Mouse (Mus musculus): ENCODE results near the gene Kidins220. TPM values are rescaled to one million over a fixed set of nuclear protein-coding genes. Genes with fewer than 3 reads are reported as not detected.

Kidins220 gene
- polyA plus RNA-seq, 1 experiment from 2014 or later, result 46.7 TPM

GRCm38 (mm10) chr12:24942619-24943287, 32.0 kb upstream of the Kidins220 start:
- WGBS, result 64% methylated on average over 9 of the region's 9 CpGs
- no peaks in the 10 kb centered on the region for H3K27me3 ChIP-seq (replicated peaks)
- H3K4me1 ChIP-seq (replicated peaks), result peaks cover 23% of the 10 kb centered on the region
- H3K9me3 ChIP-seq (replicated peaks), result no peaks in the 10 kb centered on the region
- H3K4me3 ChIP-seq, result no peak overlapping the region
- peak; percentile 62; the same call in 1 of the 2 replicates for ATAC-seq (ENCODE audit: insufficient number of reproducible peaks, low FRiP score)
- no peak overlapping the region for H3K4me2 ChIP-seq
- no peak overlapping the region for H3K9ac ChIP-seq
- H3K36me3 ChIP-seq, result peaks cover 35% of the 10 kb centered on the region
- no peak overlapping the region for H3K27ac ChIP-seq (ENCODE audit: poor library complexity, severe bottlenecking)

- H3K9ac ChIP-seq, result no peak overlapping the region
These were observed 31.3 kb upstream of the Kidins220 start for GRCm38 (mm10) chr12:24943427-24943826.

DNA sequence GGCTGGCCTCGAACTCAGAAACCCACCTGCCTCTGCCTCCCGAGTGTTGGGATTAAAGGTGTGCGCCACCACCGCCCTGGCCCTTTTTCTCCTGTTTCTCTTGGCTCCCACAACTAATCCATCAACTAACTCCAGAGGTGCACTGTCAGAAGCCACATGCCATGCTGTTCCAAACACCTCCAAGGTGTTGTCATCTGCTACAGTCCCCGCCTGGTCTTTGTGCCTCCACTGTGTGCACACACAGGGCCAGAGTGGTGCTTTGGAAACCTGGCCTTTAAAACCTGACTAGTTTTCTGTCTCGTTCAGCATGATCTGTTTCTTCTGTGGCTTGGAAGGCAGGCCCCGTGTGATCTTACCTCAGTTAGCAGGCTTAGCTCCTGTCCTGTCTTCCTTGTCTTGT, 30.1 kb upstream of the Kidins220 start:
- Histone ChIP-seq H3K9ac (no peak overlapping the region), H3K4me3 (no peak overlapping the region), H3K4me2 (no peak overlapping the region), H3K27me3 (replicated peaks) (no peaks in the 10 kb centered on the region), H3K27ac (ENCODE audit: poor library complexity, severe bottlenecking) (peak overlapping the region; percentile 31; the same call in 1 of the 2 replicates), H3K4me1 (replicated peaks) (peaks cover 18% of the 10 kb centered on the region), H3K9me3 (replicated peaks) (no peaks in the 10 kb centered on the region), H3K36me3 (peaks cover 34% of the 10 kb centered on the region)
- 71% methylated on average over 7 of the region's 7 CpGs for WGBS
- no peak for ATAC-seq (ENCODE audit: insufficient number of reproducible peaks, low FRiP score)

More at GRCm38 (mm10) chr12:24943427-24943826, 31.3 kb upstream of the Kidins220 start:
- Histone ChIP-seq H3K4me1 (replicated peaks) (peaks cover 23% of the 10 kb centered on the region), H3K4me2 (no peak overlapping the region), H3K36me3 (peaks cover 35% of the 10 kb centered on the region), H3K27me3 (replicated peaks) (no peaks in the 10 kb centered on the region), H3K9me3 (replicated peaks) (no peaks in the 10 kb centered on the region), H3K4me3 (no peak overlapping the region), H3K27ac (ENCODE audit: poor library complexity, severe bottlenecking) (no peak overlapping the region)
- no peak for ATAC-seq (ENCODE audit: insufficient number of reproducible peaks, low FRiP score)
- WGBS, result 85% methylated on average over 4 of the region's 4 CpGs

DNA sequence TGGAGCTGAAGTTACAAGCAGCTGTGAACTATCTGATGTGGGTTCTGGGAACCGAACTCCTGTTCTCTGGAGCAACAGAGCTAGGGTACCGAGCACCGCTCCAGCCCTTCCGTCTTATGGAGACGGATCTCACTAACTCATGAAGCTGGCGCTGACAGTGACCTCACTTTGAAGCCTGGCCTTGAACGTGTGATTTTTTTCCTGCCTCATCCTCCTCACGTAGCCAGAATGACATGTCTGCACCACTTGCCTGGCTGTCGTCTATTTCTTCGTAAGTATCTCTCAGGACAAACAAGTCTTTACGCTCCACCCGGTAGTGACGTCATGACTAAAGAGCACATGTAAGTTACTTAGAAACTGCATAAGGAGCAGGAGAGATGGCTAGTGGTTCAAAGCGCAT, 27.7 kb upstream of the Kidins220 start:
- ATAC-seq (ENCODE audit: insufficient number of reproducible peaks, low FRiP score), result no peak
- no peak overlapping the region for H3K27ac ChIP-seq (ENCODE audit: poor library complexity, severe bottlenecking)
- H3K4me3 ChIP-seq, result no peak overlapping the region
- H3K36me3 ChIP-seq, result peaks cover 36% of the 10 kb centered on the region
- H3K9ac ChIP-seq, result no peak overlapping the region
- H3K4me1 ChIP-seq (replicated peaks), result peaks cover 12% of the 10 kb centered on the region
- 84% methylated on average over 14 of the region's 14 CpGs for WGBS
- H3K4me2 ChIP-seq, result no peak overlapping the region
- no peaks in the 10 kb centered on the region for H3K27me3 ChIP-seq (replicated peaks)
- H3K9me3 ChIP-seq (replicated peaks), result 0 out of 2 replicates have a peak, but pooled peaks cover 4% of the 10 kb centered on the region

DNA sequence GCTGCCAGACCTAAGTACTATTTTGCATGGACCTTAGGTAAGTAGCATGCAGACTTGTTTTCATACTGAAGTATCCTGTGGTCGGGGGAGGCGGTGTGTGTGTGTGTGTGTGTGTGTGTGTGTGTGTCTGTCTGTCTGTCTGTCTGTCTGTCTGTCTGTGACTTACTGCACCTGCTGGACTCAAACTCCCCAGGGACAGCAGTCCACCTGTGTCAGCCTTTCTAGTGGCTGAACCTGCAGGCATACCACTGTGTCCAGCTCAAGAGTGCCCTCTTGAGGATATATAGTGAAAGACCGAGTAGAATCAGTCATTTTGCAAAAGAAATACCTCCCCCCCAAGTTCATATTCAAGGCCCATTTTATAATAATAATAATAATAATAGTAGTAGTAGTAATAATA, 26.4 kb upstream of the Kidins220 start:
- Histone ChIP-seq H3K9ac (no peak overlapping the region), H3K4me1 (replicated peaks) (peaks cover 4% of the 10 kb centered on the region; the same call in 1 of the 2 replicates), H3K9me3 (replicated peaks) (0 out of 2 replicates have a peak, but pooled peaks cover 4% of the 10 kb centered on the region), H3K4me2 (no peak overlapping the region), H3K27ac (ENCODE audit: poor library complexity, severe bottlenecking) (no peak overlapping the region), H3K4me3 (no peak overlapping the region), H3K27me3 (replicated peaks) (no peaks in the 10 kb centered on the region), H3K36me3 (peaks cover 39% of the 10 kb centered on the region)
- no peak for ATAC-seq (ENCODE audit: insufficient number of reproducible peaks, low FRiP score)
- 58% methylated on average over 3 of the region's 3 CpGs for WGBS

DNA sequence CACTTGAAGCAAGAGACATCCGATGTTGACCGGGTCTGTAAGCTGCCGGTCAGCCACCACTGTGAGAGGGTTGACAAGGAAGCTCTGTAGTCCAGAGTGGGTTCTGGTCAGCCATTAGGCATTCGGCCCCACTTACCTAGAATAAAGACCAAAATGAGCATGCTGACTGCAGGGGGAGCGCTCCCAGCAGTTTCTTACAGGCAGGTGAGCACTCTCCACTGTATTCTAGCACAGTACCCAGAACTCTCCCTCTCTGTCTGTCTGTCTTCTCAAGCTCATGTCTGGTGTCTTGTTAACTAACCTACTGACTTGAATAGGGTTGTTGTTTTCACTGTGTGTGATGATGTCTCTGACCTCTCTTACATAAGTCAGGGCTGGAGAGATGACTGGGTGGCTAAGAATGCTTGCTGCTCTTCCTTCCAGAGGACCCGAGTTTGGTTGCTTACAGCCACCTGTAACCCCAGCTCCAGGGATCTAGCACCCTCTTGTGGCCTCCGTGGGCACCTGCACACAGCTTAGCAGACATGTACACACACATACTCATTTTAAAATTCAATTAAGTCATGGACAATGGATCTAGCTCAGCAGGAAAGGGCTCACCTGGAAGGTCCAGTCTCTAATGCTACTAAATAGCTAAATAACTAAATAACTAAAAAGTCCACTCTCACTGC, 24.2 kb upstream of the Kidins220 start:
- H3K4me1 ChIP-seq (replicated peaks), result no peaks in the 10 kb centered on the region

DNA sequence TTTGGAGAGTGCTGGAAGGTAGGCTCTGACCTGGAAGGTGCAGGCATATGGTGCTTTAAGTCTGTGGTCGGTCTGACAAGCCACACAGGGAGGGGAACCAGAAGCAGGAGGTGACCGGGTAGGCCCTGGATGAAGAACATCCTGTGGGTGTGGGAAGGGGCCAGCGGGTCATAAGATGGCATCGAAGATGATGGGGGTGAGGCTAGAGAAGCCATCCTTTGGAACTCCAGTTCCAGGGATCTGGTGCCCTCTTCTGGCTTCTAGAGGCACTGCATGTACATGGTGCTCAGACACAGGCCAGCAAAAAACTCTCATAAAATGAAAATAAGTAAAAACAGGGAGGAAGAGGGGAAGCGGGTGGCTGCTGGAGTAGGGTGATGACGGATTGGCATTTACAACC, 22.6 kb upstream of the Kidins220 start:
- Histone ChIP-seq H3K4me3 (no peak overlapping the region), H3K27ac (ENCODE audit: poor library complexity, severe bottlenecking) (no peak overlapping the region), H3K4me1 (replicated peaks) (no peaks in the 10 kb centered on the region), H3K9ac (no peak overlapping the region), H3K4me2 (no peak overlapping the region), H3K36me3 (peaks cover 48% of the 10 kb centered on the region), H3K9me3 (replicated peaks) (0 out of 2 replicates have a peak, but pooled peaks cover 4% of the 10 kb centered on the region), H3K27me3 (replicated peaks) (no peaks in the 10 kb centered on the region)
- 54% methylated on average over 6 of the region's 6 CpGs for WGBS
- no peak; the same call in 1 of the 2 replicates for ATAC-seq (ENCODE audit: insufficient number of reproducible peaks, low FRiP score)

More for the DNA sequence above, 24.2 kb upstream of the Kidins220 start:
- peaks cover 51% of the 10 kb centered on the region for H3K36me3 ChIP-seq
- no peaks in the 10 kb centered on the region for H3K27me3 ChIP-seq (replicated peaks)
- no peak overlapping the region for H3K4me2 ChIP-seq
- H3K9me3 ChIP-seq (replicated peaks), result 0 out of 2 replicates have a peak, but pooled peaks cover 4% of the 10 kb centered on the region
- 90% methylated on average over 7 of the region's 7 CpGs for WGBS
- no peak overlapping the region for H3K4me3 ChIP-seq
- no peak overlapping the region for H3K27ac ChIP-seq (ENCODE audit: poor library complexity, severe bottlenecking)
- H3K9ac ChIP-seq, result no peak overlapping the region
- ATAC-seq (ENCODE audit: insufficient number of reproducible peaks, low FRiP score), result no peak

- WGBS, result 39% methylated on average over 9 of the region's 9 CpGs
- H3K4me1 ChIP-seq (replicated peaks), result peaks cover 11% of the 10 kb centered on the region; the same call in 1 of the 2 replicates
- no peak for ATAC-seq (ENCODE audit: insufficient number of reproducible peaks, low FRiP score)
- H3K4me2 ChIP-seq, result no peak overlapping the region
- H3K27me3 ChIP-seq (replicated peaks), result no peaks in the 10 kb centered on the region
- H3K27ac ChIP-seq (ENCODE audit: poor library complexity, severe bottlenecking), result no peak overlapping the region
- no peak overlapping the region for H3K9ac ChIP-seq
- H3K36me3 ChIP-seq, result peaks cover 48% of the 10 kb centered on the region
- H3K9me3 ChIP-seq (replicated peaks), result 0 out of 2 replicates have a peak, but pooled peaks cover 4% of the 10 kb centered on the region
- H3K4me3 ChIP-seq, result no peak overlapping the region
These were observed 19.6 kb upstream of the Kidins220 start for GRCm38 (mm10) chr12:24955137-24955536.

GRCm38 (mm10) chr12:24958526-24958925, 16.2 kb upstream of the Kidins220 start:
- WGBS, result 85% methylated on average over 3 of the region's 3 CpGs
- Histone ChIP-seq H3K4me1 (replicated peaks) (peaks cover 21% of the 10 kb centered on the region), H3K4me2 (no peak overlapping the region), H3K9me3 (replicated peaks) (no peaks in the 10 kb centered on the region), H3K27ac (ENCODE audit: poor library complexity, severe bottlenecking) (no peak overlapping the region), H3K4me3 (no peak overlapping the region), H3K36me3 (peaks cover 27% of the 10 kb centered on the region), H3K27me3 (replicated peaks) (no peaks in the 10 kb centered on the region), H3K9ac (no peak overlapping the region)
- no peak for ATAC-seq (ENCODE audit: insufficient number of reproducible peaks, low FRiP score)

- Histone ChIP-seq H3K27ac (ENCODE audit: poor library complexity, severe bottlenecking) (no peak overlapping the region), H3K9ac (no peak overlapping the region), H3K9me3 (replicated peaks) (peaks cover 3% of the 10 kb centered on the region; the same call in 1 of the 2 replicates), H3K4me2 (no peak overlapping the region), H3K4me3 (no peak overlapping the region), H3K36me3 (peaks cover 10% of the 10 kb centered on the region), H3K27me3 (replicated peaks) (no peaks in the 10 kb centered on the region), H3K4me1 (replicated peaks) (peaks cover 25% of the 10 kb centered on the region)
- ATAC-seq (ENCODE audit: insufficient number of reproducible peaks, low FRiP score), result no peak
- 85% methylated on average over 7 of the region's 7 CpGs for WGBS
These were observed 12.9 kb upstream of the Kidins220 start for GRCm38 (mm10) chr12:24961821-24962220.

DNA sequence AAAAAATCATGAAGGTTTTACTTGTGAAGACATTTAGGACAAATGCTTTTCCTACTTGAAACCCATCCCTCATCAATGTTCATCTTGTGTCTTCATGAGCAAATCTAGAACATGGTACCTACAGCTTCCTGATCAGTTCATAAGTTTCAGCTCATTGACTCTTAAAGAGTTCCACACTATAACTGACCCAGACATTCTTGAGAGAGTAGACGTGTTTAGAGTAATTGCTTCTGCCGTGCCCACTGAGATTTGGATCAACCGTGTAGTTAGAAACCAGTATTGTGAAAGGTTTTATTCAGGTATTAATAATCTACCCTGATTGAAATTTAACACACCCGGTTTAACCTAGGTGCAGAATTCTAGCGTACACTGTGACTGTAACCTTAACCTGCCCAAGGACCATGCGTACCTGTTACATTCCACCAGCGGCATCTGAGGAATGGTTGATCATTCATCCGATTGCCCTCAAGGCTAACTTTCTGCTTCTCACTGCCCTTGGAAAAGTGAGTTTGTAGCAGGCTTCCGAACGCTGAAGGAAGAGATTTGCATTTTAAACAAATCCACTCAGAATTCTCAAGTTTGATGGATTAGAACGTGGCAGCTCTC, 12.3 kb upstream of the Kidins220 start:
- no peak overlapping the region for H3K4me3 ChIP-seq
- no peak for ATAC-seq (ENCODE audit: insufficient number of reproducible peaks, low FRiP score)
- H3K4me1 ChIP-seq (replicated peaks), result peaks cover 25% of the 10 kb centered on the region
- WGBS, result 81% methylated on average over 11 of the region's 11 CpGs
- H3K27ac ChIP-seq (ENCODE audit: poor library complexity, severe bottlenecking), result no peak overlapping the region
- peaks cover 5% of the 10 kb centered on the region; the same call in 1 of the 2 replicates for H3K9me3 ChIP-seq (replicated peaks)
- H3K27me3 ChIP-seq (replicated peaks), result no peaks in the 10 kb centered on the region
- H3K4me2 ChIP-seq, result no peak overlapping the region
- no peak overlapping the region for H3K9ac ChIP-seq
- H3K36me3 ChIP-seq, result peaks cover 10% of the 10 kb centered on the region

Measured in heart, embryonic 12.5 days (tissue).